Mouse (Mus musculus): Measurements from ENCODE around the gene Fam24a.

Gene Fam24a

GRCm38 (mm10) chr7:131370648-131371469 is 37.2 kb downstream of the Fam24a start, which contains the start of gene Pstk:
TSS of gene Pstk (plus strand) at chr7:131371141.
- peaks cover 15% of the 10 kb centered on the region for H3K36me3 ChIP-seq (ENCODE audit: insufficient read depth, low read length)
- H3K4me1 ChIP-seq (replicated peaks; ENCODE audit: low read depth, low read length): peaks cover 19% of the 10 kb centered on the region
- no peaks in the 10 kb centered on the region for H3K9me3 ChIP-seq (ENCODE audit: low read length)
- peak; percentile 26; the same call in 1 of the 2 replicates for TF ChIP-seq CTCF (conservative IDR thresholded peaks at IDR 0.05; ENCODE audit: low read length)
- no peak for TF ChIP-seq NANOG (IDR thresholded peaks at IDR 0.05; ENCODE audit: borderline replicate concordance, low read length)
- TF ChIP-seq POU5F1 (IDR thresholded peaks at IDR 0.05; ENCODE audit: borderline replicate concordance, low read length): no peak
- H3K27me3 ChIP-seq (ENCODE audit: insufficient read depth, low read length): peaks cover 5% of the 10 kb centered on the region
- H3K4me3 ChIP-seq (replicated peaks; ENCODE audit: low read length): peak within 1 kb of the TSS; percentile 96

- Histone ChIP-seq H3K9me3 (ENCODE audit: low read length) (no peaks in the 10 kb centered on the region), H3K36me3 (ENCODE audit: insufficient read depth, low read length) (peaks cover 15% of the 10 kb centered on the region), H3K4me3 (replicated peaks; ENCODE audit: low read length) (peak overlapping the region; percentile 96), H3K27me3 (ENCODE audit: insufficient read depth, low read length) (peaks cover 5% of the 10 kb centered on the region), H3K4me1 (replicated peaks; ENCODE audit: low read depth, low read length) (peaks cover 19% of the 10 kb centered on the region)
- TF ChIP-seq NANOG (IDR thresholded peaks at IDR 0.05; ENCODE audit: borderline replicate concordance, low read length) (no peak), POU5F1 (IDR thresholded peaks at IDR 0.05; ENCODE audit: borderline replicate concordance, low read length) (no peak), CTCF (conservative IDR thresholded peaks at IDR 0.05; ENCODE audit: low read length) (no peak)
These were observed 37.8 kb downstream of the Fam24a start for GRCm38 (mm10) chr7:131371470-131371860.

- TF ChIP-seq CTCF (conservative IDR thresholded peaks at IDR 0.05; ENCODE audit: low read length) (no peak), POU5F1 (IDR thresholded peaks at IDR 0.05; ENCODE audit: borderline replicate concordance, low read length) (no peak), NANOG (IDR thresholded peaks at IDR 0.05; ENCODE audit: borderline replicate concordance, low read length) (no peak)
- Histone ChIP-seq H3K4me3 (replicated peaks; ENCODE audit: low read length) (peak overlapping the region; percentile 96), H3K36me3 (ENCODE audit: insufficient read depth, low read length) (peaks cover 15% of the 10 kb centered on the region), H3K9me3 (ENCODE audit: low read length) (no peaks in the 10 kb centered on the region), H3K27me3 (ENCODE audit: insufficient read depth, low read length) (peaks cover 2% of the 10 kb centered on the region), H3K4me1 (replicated peaks; ENCODE audit: low read depth, low read length) (peaks cover 19% of the 10 kb centered on the region)
These were observed 38.4 kb downstream of the Fam24a start for GRCm38 (mm10) chr7:131371880-131372651.
